Mouse (Mus musculus) cerebral cortex, adult 2 months (tissue): ENCODE data around the gene Olfr530.

ENCODE experiments used
- WGBS: fragments of 180-500 bp; shearing (Covaris S2); methylation state at CpG from one replicate; pipeline ENCODE4 v1.1.7; 2018; 5-methylcytosine and 5-hydroxymethylcytosine counted together

Olfr530 gene

GRCm38 (mm10) chr7:140376231-140376630 is at the start of gene Olfr530:
Gene Olfr530, minus strand, starts transcription at chr7:140376331.
- WGBS: 58% methylated on average over 1 of the region's 1 CpGs

GRCm38 (mm10) chr7:140421539-140421938 is 45.4 kb upstream of the Olfr530 start, which contains the start of gene Olfr532:
Gene Olfr532, minus strand, starts transcription at chr7:140421639.
- WGBS: 97% methylated on average over 1 of the region's 1 CpGs

GRCm38 (mm10) chr7:140402818-140403217 is 26.7 kb upstream of the Olfr530 start, which contains the start of gene Olfr531:
Gene Olfr531, minus strand, starts transcription at chr7:140402918.
- 90% methylated on average over 1 of the region's 1 CpGs for WGBS

GRCm38 (mm10) chr7:140376911-140377310 is 780 bp upstream of the Olfr530 start:
- WGBS: 94% methylated on average over 2 of the region's 2 CpGs

- 84% methylated on average over 4 of the region's 4 CpGs for WGBS
Observed at GRCm38 (mm10) chr7:140374300-140374699, 1.8 kb downstream of the Olfr530 start.

GRCm38 (mm10) chr7:140361571-140361970 is 14.6 kb downstream of the Olfr530 start, which contains the start of gene Olfr60:
Gene Olfr60, minus strand, starts transcription at chr7:140361671.
- WGBS: 76% methylated on average over 3 of the region's 3 CpGs

- 91% methylated on average over 2 of the region's 2 CpGs for whole genome bisulfite sequencing
Observed at GRCm38 (mm10) chr7:140333717-140334116, 42.4 kb downstream of the Olfr530 start, which contains the start of gene Olfr527. Gene Olfr527, plus strand, starts transcription at chr7:140334017.

GRCm38 (mm10) chr7:140329766-140330304 is 46.3 kb downstream of the Olfr530 start:
- 56% methylated on average over 1 of the region's 1 CpGs for WGBS
